Mouse (Mus musculus): ENCODE results near the gene Zfpl1. TPM values are rescaled to one million over a fixed set of nuclear protein-coding genes. Genes with fewer than 3 reads are reported as not detected.
"Not testable (repeated sequence)": the region's sequence is repeated elsewhere in the genome, so short reads cannot be mapped to it uniquely, and the experiment has no call there.

Zfpl1 gene
- polyA plus RNA-seq (2016; fragmentation: Nextera tagmentation; extraction: Ambion mirVana): 68.9 and 75.0 TPM in 2 replicates

- H3K36me3 ChIP-seq: peaks cover 43% of the 10 kb centered on the region
- under 1% methylated on average over 58 of the region's 58 CpGs for WGBS
These were observed at the start of gene Zfpl1, which contains the start of gene Cdca5 for GRCm38 (mm10) chr19:6084478-6085248. TSS of gene Zfpl1 (minus strand) at chr19:6084956. TSS of gene Cdca5 (plus strand) at chr19:6084983.

GRCm38 (mm10) chr19:6133197-6133596 is 48.4 kb upstream of the Zfpl1 start:
- not testable (repeated sequence) for H3K9me3 ChIP-seq (replicated peaks); H3K4me3 ChIP-seq; ATAC-seq (ENCODE audit: low FRiP score); H3K4me1 ChIP-seq; H3K27ac ChIP-seq; H3K9ac ChIP-seq; H3K27me3 ChIP-seq; H3K4me2 ChIP-seq (replicated peaks)
- WGBS: 55% methylated on average over 1 of the region's 1 CpGs
- H3K36me3 ChIP-seq: peaks cover 38% of the 10 kb centered on the region

More at GRCm38 (mm10) chr19:6084478-6085248, at the start of gene Zfpl1, which contains the start of gene Cdca5:
- H3K4me3 ChIP-seq: peak within 1 kb of the TSS; percentile 78
- no peaks in the 10 kb centered on the region for H3K9me3 ChIP-seq (replicated peaks)
- H3K9ac ChIP-seq: peak within 1 kb of the TSS; percentile 76
- 0 out of 2 replicates have a peak within 1 kb of the TSS, but pooled peaks have one; percentile 55 for H3K27ac ChIP-seq
- ATAC-seq (ENCODE audit: low FRiP score): peak; percentile 90
- no peaks in the 10 kb centered on the region for H3K27me3 ChIP-seq
- peaks cover 18% of the 10 kb centered on the region for H3K4me1 ChIP-seq
- peak within 1 kb of the TSS; percentile 96 for H3K4me2 ChIP-seq (replicated peaks)

GRCm38 (mm10) chr19:6132171-6132827 is 47.5 kb upstream of the Zfpl1 start:
- H3K4me2 ChIP-seq (replicated peaks): no peak overlapping the region
- H3K27me3 ChIP-seq: no peaks in the 10 kb centered on the region
- no peak overlapping the region for H3K27ac ChIP-seq
- H3K4me3 ChIP-seq: no peak overlapping the region
- H3K9me3 ChIP-seq (replicated peaks): no peaks in the 10 kb centered on the region
- H3K9ac ChIP-seq: 0 out of 2 replicates have a peak overlapping the region, but pooled peaks have one; percentile 15
- ATAC-seq (ENCODE audit: low FRiP score): no peak
- H3K4me1 ChIP-seq: no peaks in the 10 kb centered on the region
- WGBS: 81% methylated on average over 7 of the region's 7 CpGs
- H3K36me3 ChIP-seq: peaks cover 31% of the 10 kb centered on the region

GRCm38 (mm10) chr19:6130414-6131128 is 45.8 kb upstream of the Zfpl1 start:
- not testable (repeated sequence) for H3K4me2 ChIP-seq (replicated peaks); H3K27ac ChIP-seq; H3K4me3 ChIP-seq; ATAC-seq (ENCODE audit: low FRiP score); H3K9ac ChIP-seq; H3K27me3 ChIP-seq; H3K4me1 ChIP-seq; H3K9me3 ChIP-seq (replicated peaks)
- peaks cover 15% of the 10 kb centered on the region for H3K36me3 ChIP-seq
- 77% methylated on average over 7 of the region's 7 CpGs for WGBS

GRCm38 (mm10) chr19:6127760-6128341 is 43.1 kb upstream of the Zfpl1 start, which contains the start of gene Snx15:
TSS of gene Snx15 (minus strand) at chr19:6128304.
- peak; percentile 93 for ATAC-seq (ENCODE audit: low FRiP score)
- Histone ChIP-seq H3K4me3 (peak within 1 kb of the TSS; percentile 45), H3K36me3 (no peaks in the 10 kb centered on the region), H3K4me1 (peaks cover 4% of the 10 kb centered on the region; the same call in 1 of the 2 replicates), H3K27ac (peak within 1 kb of the TSS; percentile 82), H3K9me3 (replicated peaks) (no peaks in the 10 kb centered on the region), H3K9ac (peak within 1 kb of the TSS; percentile 58), H3K27me3 (no peaks in the 10 kb centered on the region), H3K4me2 (replicated peaks) (peak within 1 kb of the TSS; percentile 52)
- under 1% methylated on average over 32 of the region's 32 CpGs for WGBS

GRCm38 (mm10) chr19:6126789-6127580 is 42.2 kb upstream of the Zfpl1 start:
- Histone ChIP-seq H3K4me3 (peak overlapping the region; percentile 45), H3K4me2 (replicated peaks) (peak overlapping the region; percentile 52), H3K9ac (0 out of 2 replicates have a peak overlapping the region, but pooled peaks have one; percentile 58), H3K36me3 (no peaks in the 10 kb centered on the region; the same call in 1 of the 2 replicates), H3K27ac (peak overlapping the region; percentile 82; the same call in 1 of the 2 replicates), H3K9me3 (replicated peaks) (no peaks in the 10 kb centered on the region), H3K4me1 (peaks cover 5% of the 10 kb centered on the region), H3K27me3 (no peaks in the 10 kb centered on the region)
- ATAC-seq (ENCODE audit: low FRiP score): no peak
- 79% methylated on average over 10 of the region's 10 CpGs for WGBS

GRCm38 (mm10) chr19:6126289-6126688 is 41.5 kb upstream of the Zfpl1 start:
- Histone ChIP-seq H3K9ac (no peak overlapping the region), H3K4me1 (peaks cover 9% of the 10 kb centered on the region), H3K36me3 (peaks cover 4% of the 10 kb centered on the region), H3K4me2 (replicated peaks) (no peak overlapping the region), H3K4me3 (no peak overlapping the region), H3K27ac (no peak overlapping the region), H3K27me3 (no peaks in the 10 kb centered on the region), H3K9me3 (replicated peaks) (no peaks in the 10 kb centered on the region)
- 18% methylated on average over 4 of the region's 4 CpGs for WGBS
- ATAC-seq (ENCODE audit: low FRiP score): no peak

GRCm38 (mm10) chr19:6124898-6125297 is 40.1 kb upstream of the Zfpl1 start:
- Histone ChIP-seq H3K9me3 (replicated peaks) (no peaks in the 10 kb centered on the region), H3K4me1 (peaks cover 9% of the 10 kb centered on the region), H3K27ac (no peak overlapping the region), H3K9ac (no peak overlapping the region), H3K4me2 (replicated peaks) (no peak overlapping the region), H3K4me3 (no peak overlapping the region), H3K27me3 (no peaks in the 10 kb centered on the region), H3K36me3 (peaks cover 7% of the 10 kb centered on the region)
- ATAC-seq (ENCODE audit: low FRiP score): no peak
- 85% methylated on average over 2 of the region's 2 CpGs for WGBS

- no peak overlapping the region for H3K9ac ChIP-seq
- H3K9me3 ChIP-seq (replicated peaks): no peaks in the 10 kb centered on the region
- H3K36me3 ChIP-seq: peaks cover 7% of the 10 kb centered on the region
- no peak overlapping the region for H3K4me3 ChIP-seq
- WGBS: 64% methylated on average over 8 of the region's 8 CpGs
- H3K27ac ChIP-seq: peak overlapping the region; percentile 23; the same call in 1 of the 2 replicates
- no peak for ATAC-seq (ENCODE audit: low FRiP score)
- H3K4me2 ChIP-seq (replicated peaks): no peak overlapping the region
- H3K4me1 ChIP-seq: peaks cover 18% of the 10 kb centered on the region
- no peaks in the 10 kb centered on the region for H3K27me3 ChIP-seq
These were observed 38.6 kb upstream of the Zfpl1 start for GRCm38 (mm10) chr19:6123330-6123729.

- ATAC-seq (ENCODE audit: low FRiP score): no peak
- Histone ChIP-seq H3K36me3 (peaks cover 7% of the 10 kb centered on the region), H3K4me1 (peaks cover 28% of the 10 kb centered on the region), H3K27me3 (no peaks in the 10 kb centered on the region), H3K9me3 (replicated peaks) (no peaks in the 10 kb centered on the region), H3K27ac (no peak overlapping the region), H3K9ac (no peak overlapping the region), H3K4me3 (no peak overlapping the region), H3K4me2 (replicated peaks) (0 out of 2 replicates have a peak overlapping the region, but pooled peaks have one; percentile 15)
- WGBS: 27% methylated on average over 16 of the region's 19 CpGs
These were observed 37.0 kb upstream of the Zfpl1 start for GRCm38 (mm10) chr19:6121761-6122160.

GRCm38 (mm10) chr19:6118677-6119185 is 34.0 kb upstream of the Zfpl1 start:
- peak overlapping the region; percentile 86 for H3K4me3 ChIP-seq
- H3K27ac ChIP-seq: peak overlapping the region; percentile 93
- no peaks in the 10 kb centered on the region for H3K27me3 ChIP-seq
- H3K9me3 ChIP-seq (replicated peaks): no peaks in the 10 kb centered on the region
- peaks cover 32% of the 10 kb centered on the region for H3K36me3 ChIP-seq
- peak overlapping the region; percentile 60 for H3K9ac ChIP-seq
- H3K4me2 ChIP-seq (replicated peaks): peak overlapping the region; percentile 80
- H3K4me1 ChIP-seq: peaks cover 35% of the 10 kb centered on the region
- ATAC-seq (ENCODE audit: low FRiP score): peak; percentile 65
- WGBS: 2% methylated on average over 8 of the region's 8 CpGs

All from hindbrain, embryonic 12.5 days (tissue).